Mouse (Mus musculus) left cerebral cortex, adult 8-10 months (tissue): ENCODE data around the gene Cdk19. TPM values are rescaled to one million over a fixed set of nuclear protein-coding genes. Genes with fewer than 3 reads are reported as not detected.
A peak's percentile ranks its signal among the peaks of the same experiment; 100 is the strongest.

ENCODE experiments used
- DNase-seq, 2 experiments: peaks; one replicate each; pipeline ENCODE4 v3.0.0; 2022; ENCODE audit warnings: low spot score in 2 of 2
- total RNA-seq, 4 experiments: library from RNA; stranded (reverse); gene quantifications; 2 replicates each; pipeline ENCODE4 v1.2.4; 2022

The Cdk19 gene
- total RNA-seq = 10 to 100 TPM; 46.8 to 57.5 (median 52.8) TPM

DNA sequence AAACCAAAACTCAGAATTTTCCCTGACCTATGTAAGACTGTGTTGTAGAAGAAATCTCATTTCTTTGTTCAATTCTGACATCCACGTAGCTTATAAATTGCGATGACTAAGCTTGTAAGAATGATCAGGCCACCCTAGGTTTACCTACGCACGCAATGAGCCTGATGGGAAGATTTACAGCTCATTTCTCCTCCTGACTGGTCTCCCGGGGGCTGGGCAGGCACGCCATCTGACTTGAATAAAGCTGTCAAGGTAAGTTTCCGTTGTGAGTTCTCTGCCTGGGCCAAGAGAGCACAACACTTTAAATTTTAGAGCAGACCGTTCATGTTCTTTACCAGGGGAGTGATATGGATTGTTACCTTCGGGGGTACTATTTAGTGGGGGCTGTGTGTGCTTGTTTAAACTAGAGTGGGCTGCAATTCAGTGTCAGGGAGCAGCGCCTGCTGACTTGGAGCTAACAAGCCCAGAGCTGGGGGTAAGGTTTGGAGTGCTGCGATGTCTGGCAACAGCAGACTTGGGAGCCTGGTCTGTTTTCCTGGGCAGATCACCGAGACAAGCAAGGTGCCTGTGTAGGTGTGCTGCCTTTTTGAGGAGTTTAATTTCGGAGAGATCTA is at the start of gene Cdk19:
Cdk19 (plus strand) TSS at position 214 of the 614 bp plus-strand sequence.
- DNase-seq = no peak

GRCm38 (mm10) chr10:40292640-40293039 is 46.7 kb upstream of the Cdk19 start:
- DNase-seq = no peak

DNA sequence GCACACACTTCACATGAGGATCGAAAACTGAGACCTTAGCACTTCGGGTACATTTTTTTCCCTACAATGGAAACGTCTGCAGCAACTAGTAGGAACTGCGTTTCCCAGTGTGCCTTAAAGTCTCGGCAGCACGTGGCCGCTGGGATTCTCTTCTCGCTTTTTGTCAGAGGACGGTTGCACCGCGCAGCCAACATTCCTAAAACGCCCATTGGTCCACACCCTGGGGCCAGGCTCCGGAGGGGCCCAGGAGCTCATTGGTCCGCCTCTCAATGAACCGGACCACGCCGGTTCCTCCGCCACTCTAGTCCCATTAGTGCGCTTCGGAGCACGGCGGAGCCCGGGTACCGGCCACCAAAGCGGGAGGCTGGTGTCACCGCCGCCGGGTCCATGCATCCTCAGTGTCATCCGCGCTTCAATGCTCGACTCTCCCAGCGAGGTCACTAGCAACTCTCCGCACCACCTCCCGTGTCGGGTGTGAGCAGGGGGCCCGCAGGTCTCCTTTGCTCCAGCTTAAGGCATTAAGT is 38.7 kb upstream of the Cdk19 start:
- DNase-seq = peak; percentile 67 to 86

- peak; percentile 24 to 34 for DNase-seq
Observed at GRCm38 (mm10) chr10:40301181-40302075, 37.9 kb upstream of the Cdk19 start.

GRCm38 (mm10) chr10:40302140-40302985 is 37.0 kb upstream of the Cdk19 start, which contains the start of gene Amd1:
Gene Amd1 (minus strand): TSS chr10:40302186.
- DNase-seq = peak; percentile 99

DNA sequence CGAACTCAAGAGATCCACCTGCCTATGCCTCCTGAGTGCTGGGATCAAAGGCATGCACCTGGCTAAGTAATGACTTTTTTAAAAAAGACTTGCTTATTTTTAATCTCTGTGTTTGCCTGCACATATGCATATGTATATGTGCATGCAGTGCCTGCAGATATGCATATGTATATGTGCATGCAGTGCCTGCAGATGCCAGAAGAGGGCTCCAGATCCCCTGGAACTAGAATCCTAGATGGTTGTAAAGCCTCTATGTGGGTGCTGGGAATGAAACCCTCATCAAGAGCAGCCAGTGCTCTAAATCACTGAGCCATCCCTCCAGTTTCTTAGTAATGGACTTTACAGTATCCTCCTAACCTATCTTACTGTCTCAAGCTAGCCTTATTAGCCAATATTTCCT is 33.4 kb upstream of the Cdk19 start:
- DNase-seq = no peak

- no peak for DNase-seq
Observed at GRCm38 (mm10) chr10:40307826-40308583, 31.4 kb upstream of the Cdk19 start.

DNA sequence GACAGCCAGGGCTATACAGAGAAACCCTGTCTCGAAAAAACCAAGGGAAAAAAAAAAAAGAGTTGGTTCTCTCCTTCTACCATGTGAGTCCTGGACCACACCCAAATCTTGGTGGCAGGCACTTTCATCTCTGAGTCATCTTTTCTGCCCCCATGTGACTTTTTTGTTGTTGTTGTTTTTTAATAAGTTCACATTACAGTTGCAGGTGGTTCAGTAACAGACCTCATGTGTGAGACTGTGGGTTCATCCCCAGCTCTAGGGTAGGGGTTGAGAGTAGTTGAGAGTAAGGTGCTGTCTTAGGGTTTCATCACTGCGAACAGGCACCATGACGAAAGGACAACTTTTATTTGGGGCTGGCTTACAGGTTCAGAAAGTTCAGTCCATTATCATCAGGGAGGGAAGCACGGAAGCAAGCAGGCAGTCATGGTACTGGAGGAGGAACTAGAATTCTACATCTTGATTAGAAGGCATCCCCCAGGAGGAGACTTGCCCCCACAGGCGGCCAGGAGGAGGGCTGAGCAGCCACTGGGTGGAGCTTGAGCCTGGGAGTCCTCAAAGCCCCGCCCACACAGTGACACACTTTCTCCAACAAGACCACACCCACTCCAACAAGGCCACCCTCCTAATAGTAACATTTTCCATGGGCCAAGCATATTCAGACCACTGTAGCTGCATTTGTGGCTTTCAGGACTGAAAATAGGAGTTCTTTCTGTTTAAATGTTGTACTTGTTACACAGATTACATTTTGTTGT is 29.3 kb upstream of the Cdk19 start:
- no peak for DNase-seq

DNA sequence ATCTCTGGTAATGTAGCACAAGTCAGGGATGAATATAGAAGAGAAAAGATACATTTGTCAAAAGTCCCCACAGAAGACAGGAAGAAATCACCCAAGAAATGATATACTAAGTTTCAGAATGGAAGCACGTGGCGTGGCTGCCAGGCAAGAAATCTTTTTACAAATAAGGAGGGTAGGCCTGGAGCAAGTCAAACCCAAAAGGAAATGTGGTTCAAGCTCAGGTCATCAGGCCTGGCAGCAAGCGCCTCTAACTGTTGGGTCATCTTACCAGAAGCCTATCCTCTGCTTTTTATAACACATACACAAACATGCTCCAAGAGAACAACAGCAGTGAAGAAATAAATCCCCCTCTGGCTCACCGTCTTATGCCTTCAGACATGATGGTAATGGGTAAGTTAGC is 26.6 kb upstream of the Cdk19 start:
- DNase-seq = no peak

DNA sequence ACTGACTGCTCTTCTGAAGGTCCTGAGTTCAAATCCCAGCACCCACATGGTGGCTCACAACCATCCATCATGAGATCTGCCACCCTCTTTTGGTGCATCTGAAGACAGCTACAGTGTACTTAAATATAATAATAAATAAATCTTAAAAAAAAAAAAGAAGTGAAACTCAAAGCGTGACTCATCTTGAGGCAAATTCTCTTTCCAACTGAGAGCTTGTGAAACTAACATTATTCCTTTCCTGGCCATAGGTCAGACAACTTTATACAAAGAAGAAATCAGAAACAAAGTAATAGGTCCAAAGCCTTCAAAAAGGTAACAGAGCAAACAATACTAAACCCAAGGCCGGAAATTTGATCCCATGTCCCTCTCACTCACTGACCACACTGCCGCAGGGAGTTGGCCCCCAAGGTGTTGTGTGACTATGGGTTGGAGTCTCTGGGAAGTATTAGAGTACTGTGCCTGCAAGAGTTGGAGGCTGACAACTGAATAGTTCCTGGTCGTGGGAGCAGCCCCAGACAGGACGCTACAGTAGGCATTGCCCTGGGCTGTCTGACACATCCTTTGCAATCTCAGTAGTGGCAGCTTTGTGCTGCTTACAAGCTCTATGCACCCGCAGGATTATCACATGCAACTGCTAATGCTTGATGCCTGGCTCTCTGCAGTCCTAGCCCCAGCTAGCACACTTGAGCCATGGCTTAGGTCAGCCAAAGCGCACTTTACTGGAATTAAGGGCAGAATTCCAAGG is 22.4 kb upstream of the Cdk19 start:
- no peak for DNase-seq

DNA sequence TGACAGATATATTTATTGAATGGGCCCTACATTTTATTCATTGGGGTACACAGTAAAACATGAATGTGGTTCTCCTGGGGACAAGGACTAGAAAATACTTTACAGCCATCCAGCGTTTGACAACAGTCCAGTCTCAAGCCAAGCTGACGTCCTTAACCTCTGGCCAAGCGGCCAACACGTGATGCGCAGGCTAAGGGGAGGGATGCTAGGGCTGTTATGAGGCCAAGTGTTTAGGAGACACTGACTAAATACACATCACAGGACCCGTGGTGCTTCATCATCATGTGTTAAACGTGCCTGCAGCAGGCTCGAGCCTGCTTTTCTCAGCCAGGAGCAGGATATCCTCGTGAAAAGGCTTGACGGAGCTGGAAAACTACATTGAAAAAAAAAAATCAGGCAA is 19.1 kb upstream of the Cdk19 start:
- DNase-seq = no peak

DNA sequence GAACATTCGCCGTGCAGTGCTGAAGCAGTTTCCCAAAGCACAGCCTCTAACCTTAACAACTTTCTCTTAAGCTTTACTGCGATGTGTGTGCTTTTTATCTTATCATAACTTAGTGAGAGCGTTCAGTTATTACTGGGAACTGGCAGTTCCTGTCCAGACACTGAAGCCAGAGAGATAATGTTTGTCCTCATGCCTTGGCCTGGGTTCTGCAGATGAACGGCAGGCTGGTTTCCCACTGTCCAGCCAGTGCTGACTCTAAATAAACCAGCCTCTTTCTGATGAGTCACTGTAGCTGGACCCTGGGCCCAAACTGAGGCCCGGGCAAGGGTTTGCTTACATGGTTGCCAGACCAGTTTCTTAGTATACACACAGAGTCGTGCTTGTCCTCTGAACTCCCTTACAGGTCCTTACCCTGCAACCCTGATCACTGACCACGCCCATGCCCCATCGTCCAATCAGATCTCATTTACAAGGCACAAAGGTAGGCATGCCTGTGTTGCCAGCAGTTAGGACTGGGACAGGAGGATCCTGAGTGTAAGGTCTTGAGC is 11.3 kb upstream of the Cdk19 start:
- no peak for DNase-seq

DNA sequence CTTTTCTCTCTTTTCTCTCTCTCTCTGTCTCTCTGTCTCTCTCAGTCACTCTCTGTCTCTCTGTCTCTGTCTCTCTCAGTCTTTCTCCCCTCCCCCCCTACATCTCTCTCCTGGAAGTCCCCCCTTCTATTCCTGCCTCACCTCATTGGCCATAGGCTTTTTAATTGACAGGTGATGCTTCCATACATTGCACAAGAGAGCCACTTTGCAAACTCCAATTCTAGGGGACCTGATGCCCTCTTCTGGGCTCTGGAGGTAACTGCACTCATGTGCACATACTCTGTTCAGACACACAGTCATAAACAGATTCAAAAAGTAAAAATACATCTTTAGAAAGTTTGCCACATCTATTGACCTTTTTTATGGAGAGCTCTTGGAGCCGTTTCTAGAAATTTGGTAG is 9.1 kb upstream of the Cdk19 start:
- DNase-seq = no peak

DNA sequence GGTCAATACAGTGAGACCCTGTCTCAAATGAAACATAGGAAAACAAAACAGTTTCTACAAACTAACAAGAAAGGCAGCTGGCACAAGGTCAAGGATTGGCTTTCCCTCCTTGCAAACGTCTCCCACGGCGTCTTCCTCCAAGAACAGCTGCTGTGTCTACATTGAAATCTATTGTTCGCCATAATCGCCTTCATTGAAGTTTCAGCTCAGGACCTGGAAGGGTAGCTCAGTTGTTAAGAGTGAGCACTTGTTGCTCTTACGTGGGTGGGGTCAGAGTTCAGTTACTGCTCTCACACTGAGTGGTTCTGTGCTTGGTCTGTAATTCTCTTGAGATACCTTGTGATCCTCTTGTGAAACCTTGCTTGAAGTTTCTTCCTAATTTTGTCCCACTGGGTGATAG is 6.5 kb upstream of the Cdk19 start:
- DNase-seq = no peak

GRCm38 (mm10) chr10:40342036-40342435 is 2.7 kb downstream of the Cdk19 start:
- DNase-seq = no peak

GRCm38 (mm10) chr10:40346776-40347403 is 7.5 kb downstream of the Cdk19 start:
- DNase-seq = no peak

- no peak for DNase-seq
Observed at GRCm38 (mm10) chr10:40347461-40347954, 8.1 kb downstream of the Cdk19 start.
